Mouse (Mus musculus): Measurements from ENCODE around the gene Gpr39. TPM values are rescaled to one million over a fixed set of nuclear protein-coding genes. Genes with fewer than 3 reads are reported as not detected.
A peak's percentile ranks its signal among the peaks of the same experiment; 100 is the strongest.

The Gpr39 gene
- polyA plus RNA-seq, 1 experiment, result 0.22 TPM

- no peak for TF ChIP-seq POLR2A (IDR thresholded peaks at IDR 0.05; ENCODE audit: borderline replicate concordance, extremely low read depth, insufficient read depth, insufficient read length, poor library complexity, severe bottlenecking)
- TF ChIP-seq CTCF (IDR thresholded peaks at IDR 0.05; ENCODE audit: borderline replicate concordance, extremely low read depth, insufficient read depth, insufficient read length), result peak; percentile 56; the same call in 1 of the 2 replicates
- peak; percentile 70 for DNase-seq (ENCODE audit: low read depth)
Observed at GRCm38 (mm10) chr1:125729731-125730536, 53.1 kb downstream of the Gpr39 start.

- no peak for TF ChIP-seq CTCF (IDR thresholded peaks at IDR 0.05; ENCODE audit: borderline replicate concordance, extremely low read depth, insufficient read depth, insufficient read length)
- no peak for TF ChIP-seq POLR2A (IDR thresholded peaks at IDR 0.05; ENCODE audit: borderline replicate concordance, extremely low read depth, insufficient read depth, insufficient read length, poor library complexity, severe bottlenecking)
- no peak for DNase-seq (ENCODE audit: low read depth)
Observed at GRCm38 (mm10) chr1:125730537-125730880, 53.7 kb downstream of the Gpr39 start.

GRCm38 (mm10) chr1:125731854-125732253, 55.1 kb downstream of the Gpr39 start:
- DNase-seq (ENCODE audit: low read depth), result no peak
- TF ChIP-seq POLR2A (IDR thresholded peaks at IDR 0.05; ENCODE audit: borderline replicate concordance, extremely low read depth, insufficient read depth, insufficient read length, poor library complexity, severe bottlenecking), result no peak
- no peak for TF ChIP-seq CTCF (IDR thresholded peaks at IDR 0.05; ENCODE audit: borderline replicate concordance, extremely low read depth, insufficient read depth, insufficient read length)

GRCm38 (mm10) chr1:125744766-125745165, 68.0 kb downstream of the Gpr39 start:
- DNase-seq (ENCODE audit: low read depth), result no peak
- TF ChIP-seq CTCF (IDR thresholded peaks at IDR 0.05; ENCODE audit: borderline replicate concordance, extremely low read depth, insufficient read depth, insufficient read length) (no peak), POLR2A (IDR thresholded peaks at IDR 0.05; ENCODE audit: borderline replicate concordance, extremely low read depth, insufficient read depth, insufficient read length, poor library complexity, severe bottlenecking) (no peak)

- no peak for DNase-seq (ENCODE audit: low read depth)
- TF ChIP-seq POLR2A (IDR thresholded peaks at IDR 0.05; ENCODE audit: borderline replicate concordance, extremely low read depth, insufficient read depth, insufficient read length, poor library complexity, severe bottlenecking) (no peak), CTCF (IDR thresholded peaks at IDR 0.05; ENCODE audit: borderline replicate concordance, extremely low read depth, insufficient read depth, insufficient read length) (no peak)
Observed at GRCm38 (mm10) chr1:125755335-125755996, 78.7 kb downstream of the Gpr39 start.

GRCm38 (mm10) chr1:125759972-125760695, 83.3 kb downstream of the Gpr39 start:
- peak; percentile 85 for DNase-seq (ENCODE audit: low read depth)
- TF ChIP-seq CTCF (IDR thresholded peaks at IDR 0.05; ENCODE audit: borderline replicate concordance, extremely low read depth, insufficient read depth, insufficient read length), result no peak
- TF ChIP-seq POLR2A (IDR thresholded peaks at IDR 0.05; ENCODE audit: borderline replicate concordance, extremely low read depth, insufficient read depth, insufficient read length, poor library complexity, severe bottlenecking), result no peak

GRCm38 (mm10) chr1:125760696-125761025, 83.9 kb downstream of the Gpr39 start:
- TF ChIP-seq POLR2A (IDR thresholded peaks at IDR 0.05; ENCODE audit: borderline replicate concordance, extremely low read depth, insufficient read depth, insufficient read length, poor library complexity, severe bottlenecking) (no peak), CTCF (IDR thresholded peaks at IDR 0.05; ENCODE audit: borderline replicate concordance, extremely low read depth, insufficient read depth, insufficient read length) (no peak)
- DNase-seq (ENCODE audit: low read depth), result peak; percentile 91

GRCm38 (mm10) chr1:125762076-125762475, 85.3 kb downstream of the Gpr39 start:
- TF ChIP-seq POLR2A (IDR thresholded peaks at IDR 0.05; ENCODE audit: borderline replicate concordance, extremely low read depth, insufficient read depth, insufficient read length, poor library complexity, severe bottlenecking), result no peak
- TF ChIP-seq CTCF (IDR thresholded peaks at IDR 0.05; ENCODE audit: borderline replicate concordance, extremely low read depth, insufficient read depth, insufficient read length), result no peak
- DNase-seq (ENCODE audit: low read depth), result peak; percentile 66

GRCm38 (mm10) chr1:125789804-125790203, 113.0 kb downstream of the Gpr39 start:
- peak; percentile 83 for DNase-seq (ENCODE audit: low read depth)
- no peak for TF ChIP-seq POLR2A (IDR thresholded peaks at IDR 0.05; ENCODE audit: borderline replicate concordance, extremely low read depth, insufficient read depth, insufficient read length, poor library complexity, severe bottlenecking)
- TF ChIP-seq CTCF (IDR thresholded peaks at IDR 0.05; ENCODE audit: borderline replicate concordance, extremely low read depth, insufficient read depth, insufficient read length), result peak; percentile 88

- no peak for DNase-seq (ENCODE audit: low read depth)
- TF ChIP-seq CTCF (IDR thresholded peaks at IDR 0.05; ENCODE audit: borderline replicate concordance, extremely low read depth, insufficient read depth, insufficient read length) (no peak), POLR2A (IDR thresholded peaks at IDR 0.05; ENCODE audit: borderline replicate concordance, extremely low read depth, insufficient read depth, insufficient read length, poor library complexity, severe bottlenecking) (no peak)
Observed at GRCm38 (mm10) chr1:125800506-125800905, 123.7 kb downstream of the Gpr39 start.

- peak; percentile 77 for DNase-seq (ENCODE audit: low read depth)
- no peak for TF ChIP-seq CTCF (IDR thresholded peaks at IDR 0.05; ENCODE audit: borderline replicate concordance, extremely low read depth, insufficient read depth, insufficient read length)
Observed at GRCm38 (mm10) chr1:125808426-125808825, 131.6 kb downstream of the Gpr39 start.

All from brain, embryonic 14.5 days (tissue).